Mouse (Mus musculus): ENCODE measurements at regions not wholly inside any gene's neighbourhood (a gene's known extent, or its start where the extent isn't known, plus 50 kb on each side); places are given as distances from the start of the nearest gene placed in this dataset.

DNA sequence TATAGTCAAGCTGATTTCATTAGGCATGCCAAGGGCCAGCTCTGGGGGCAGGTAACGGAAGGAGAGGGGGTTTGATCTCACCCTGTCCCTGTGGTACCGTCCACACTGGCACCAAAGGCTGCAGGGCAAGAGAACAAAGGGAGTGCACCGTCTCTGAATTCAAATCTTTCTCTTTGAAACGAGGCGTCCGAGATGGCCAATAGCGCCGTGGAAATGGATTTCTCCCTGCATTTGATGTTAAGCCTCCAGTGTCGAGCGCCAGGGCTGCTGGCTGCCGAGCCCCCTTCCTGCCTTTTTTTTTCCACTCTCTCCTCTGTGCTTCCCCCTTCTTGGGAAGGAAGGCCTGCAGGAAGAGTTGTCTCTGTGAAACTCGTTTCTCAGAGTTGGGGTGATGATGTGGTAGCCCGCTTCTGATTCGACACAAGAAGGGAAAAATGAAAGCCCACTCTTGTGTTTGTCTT is 235.5 kb downstream of the 3110018I06Rik start:
- DNase-seq, result no peak

DNA sequence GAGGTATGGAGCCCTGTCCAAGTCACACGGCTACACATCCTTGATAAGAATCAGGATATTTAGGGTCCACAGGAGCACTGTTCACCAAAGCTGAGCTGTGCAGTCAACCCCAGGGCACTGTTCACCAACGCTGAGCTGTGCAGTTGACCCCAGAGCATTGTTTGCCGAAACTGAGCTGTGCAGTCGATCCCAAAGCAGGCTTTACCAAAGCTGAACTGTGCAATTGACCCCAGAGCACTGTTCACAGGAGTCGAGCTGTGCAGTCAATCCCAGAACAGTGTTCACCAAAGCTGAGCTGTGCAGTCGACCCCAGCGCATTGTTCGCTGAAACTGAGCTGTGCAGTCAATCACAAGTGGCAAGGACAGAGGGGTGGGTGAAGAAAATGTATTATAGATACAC is 236.0 kb downstream of the 3110018I06Rik start:
- no peak for DNase-seq

DNA sequence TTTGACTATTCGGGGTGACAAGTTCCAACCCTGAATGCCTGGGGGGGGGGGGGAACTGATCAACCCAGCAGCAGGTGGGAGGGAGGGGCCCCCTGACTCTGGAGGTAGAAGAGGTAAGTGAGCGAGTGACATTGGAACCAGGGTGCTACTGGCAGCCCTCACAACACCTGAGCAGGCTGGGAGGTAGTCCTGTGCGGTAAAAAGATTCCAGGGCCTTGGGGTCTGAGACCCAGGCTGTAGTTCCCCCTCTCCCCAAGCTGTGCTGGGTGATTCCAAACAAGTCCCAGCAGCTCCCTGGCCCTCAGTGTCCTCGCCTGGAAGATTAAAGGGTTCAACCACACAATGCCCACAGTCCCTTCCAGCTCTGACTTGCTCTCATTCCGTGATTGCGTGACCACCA is 240.4 kb downstream of the 3110018I06Rik start:
- no peak for DNase-seq

DNA sequence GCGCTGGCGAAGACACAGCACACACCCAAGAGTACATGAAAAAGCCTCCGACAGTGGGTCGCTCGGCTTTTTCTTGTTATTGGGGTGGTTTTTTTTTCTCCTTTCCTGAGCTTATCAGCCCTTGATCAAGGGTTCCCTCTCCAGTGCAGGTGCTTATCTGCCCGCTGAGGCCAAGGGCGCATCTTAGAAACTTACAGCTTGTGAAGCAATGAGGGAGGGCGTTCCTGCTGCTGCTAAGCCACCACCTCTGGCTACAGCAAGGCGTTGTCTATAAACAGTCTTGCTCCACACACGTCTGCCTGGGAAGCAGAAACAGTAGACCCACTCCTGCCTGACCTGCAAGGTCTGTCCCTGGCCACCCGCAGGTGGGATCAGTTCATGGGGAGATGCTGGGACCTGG is 240.9 kb downstream of the 3110018I06Rik start:
- DNase-seq, result no peak

DNA sequence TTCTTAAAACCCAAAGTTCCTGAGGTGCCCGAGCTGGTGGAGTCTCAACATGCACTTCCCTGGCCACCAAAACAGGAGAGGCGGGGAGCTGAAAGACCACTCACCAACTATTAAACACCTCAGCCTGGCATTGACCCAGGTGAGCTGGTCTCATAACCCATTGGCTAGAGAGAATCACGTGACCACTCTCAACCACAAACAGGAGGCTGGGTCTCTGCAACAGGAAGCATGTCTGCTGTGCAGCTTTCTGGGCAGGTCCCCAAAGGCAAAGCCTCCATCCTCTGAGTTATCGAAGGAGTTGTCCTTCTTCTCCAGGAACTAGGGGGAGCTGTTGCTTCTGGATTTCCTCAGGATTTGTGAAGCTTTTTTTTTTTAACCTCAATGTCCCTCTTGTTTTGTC is 242.5 kb downstream of the 3110018I06Rik start:
- DNase-seq, result no peak

DNA sequence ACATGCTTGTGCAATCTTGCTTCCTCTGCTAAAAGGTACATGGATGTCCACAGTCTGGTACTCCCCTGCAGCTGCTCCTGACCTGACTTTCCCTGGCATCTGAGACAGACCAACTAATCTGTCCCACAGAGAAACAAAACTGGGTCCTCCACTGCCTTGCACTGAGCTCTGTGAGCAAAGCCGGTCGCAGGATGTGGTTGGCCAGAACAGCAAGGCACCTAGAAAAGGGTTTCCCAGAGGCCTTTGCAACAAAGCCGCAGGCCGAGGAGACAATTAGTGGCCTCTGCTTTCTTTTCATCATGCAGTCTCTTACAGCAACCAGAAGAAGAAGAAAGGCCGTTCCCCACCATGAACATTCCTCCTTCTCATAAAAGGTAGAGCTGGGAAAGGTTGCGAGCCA is 246.1 kb downstream of the 3110018I06Rik start:
- DNase-seq, result no peak

- no peak for DNase-seq
Observed at GRCm38 (mm10) chr12:107742641-107743040, 254.2 kb downstream of the 3110018I06Rik start.

GRCm38 (mm10) chr12:107744822-107745221 is 256.4 kb downstream of the 3110018I06Rik start:
- no peak for DNase-seq

DNA sequence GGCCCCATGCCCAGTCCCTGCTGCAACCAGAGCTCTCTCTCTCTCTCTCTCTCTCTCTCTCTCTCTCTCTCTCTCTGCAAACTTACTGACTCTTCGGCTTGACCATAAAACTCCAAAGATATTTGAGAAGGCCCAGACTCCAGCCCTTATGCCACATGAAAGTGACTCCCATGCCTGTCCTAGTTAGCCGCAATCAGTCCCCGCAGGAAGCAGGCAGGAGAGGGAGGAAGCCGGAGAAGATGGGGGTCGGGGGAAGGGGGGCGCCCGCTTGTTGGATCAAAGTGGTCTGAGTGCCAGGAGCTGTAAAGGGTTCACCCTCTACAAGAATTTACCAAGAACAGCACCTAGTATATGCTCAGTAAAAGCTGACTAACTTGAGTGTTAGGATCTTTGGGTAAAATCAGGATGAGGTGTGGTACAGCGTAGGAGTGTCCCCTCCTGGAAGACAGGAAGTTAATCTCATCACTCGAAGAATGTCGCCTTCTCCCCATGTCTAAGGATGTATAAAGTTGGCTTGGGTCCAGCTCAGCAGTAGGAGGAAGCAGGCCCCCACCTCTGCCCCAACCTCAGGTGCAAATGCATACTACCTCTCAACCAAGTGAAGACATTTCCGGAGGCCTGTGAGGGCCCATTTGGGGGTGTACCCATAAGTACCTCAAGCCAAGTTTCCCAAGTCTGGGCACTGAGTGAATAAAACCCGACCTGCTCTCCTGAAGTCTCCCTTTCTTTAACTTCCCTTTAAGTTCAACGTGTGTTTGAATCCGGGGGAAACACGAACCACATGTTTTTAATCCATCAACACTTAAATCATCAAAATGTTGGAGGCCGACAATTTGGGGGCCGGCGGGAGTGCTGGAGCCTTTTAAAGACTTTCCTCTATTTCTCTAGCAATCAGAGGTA is 254.7 kb downstream of the Bcl11b start:
- DNase-seq, result no peak

DNA sequence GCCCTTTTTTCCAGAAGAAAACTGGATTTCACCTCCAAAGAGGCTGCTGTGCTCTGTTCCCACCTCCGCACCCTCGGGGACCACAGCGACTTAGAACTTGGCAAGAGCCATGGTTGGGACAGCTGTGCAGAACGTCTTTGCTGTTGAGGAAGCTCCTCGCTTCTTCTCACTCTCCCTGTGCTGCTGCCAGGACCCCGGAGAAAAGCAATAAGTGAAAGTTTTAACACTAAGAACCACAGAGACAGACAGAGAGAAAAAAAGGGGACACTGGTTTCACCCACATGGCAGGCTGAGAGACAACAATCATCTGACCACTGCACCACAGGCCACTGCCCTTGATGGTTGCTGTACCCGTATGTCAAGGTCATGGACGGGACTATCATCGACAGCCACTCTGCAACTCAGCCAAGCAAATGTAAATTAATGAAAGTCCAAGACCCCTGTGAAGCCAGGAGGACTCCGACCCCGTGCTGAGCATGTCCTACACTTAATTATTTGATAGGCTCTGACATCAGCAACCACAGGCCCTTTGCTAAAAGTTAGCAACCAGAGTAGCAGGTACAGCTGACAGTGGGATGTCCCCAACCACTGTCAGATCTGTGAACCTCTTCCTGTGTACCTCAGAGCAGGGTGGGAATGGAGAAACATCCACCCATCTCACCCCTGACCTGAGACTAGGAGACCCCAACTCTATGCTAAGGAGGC is 253.9 kb downstream of the Bcl11b start:
- no peak for DNase-seq

- no peak for DNase-seq
Observed at GRCm38 (mm10) chr12:107750285-107750927, 253.0 kb downstream of the Bcl11b start.

- DNase-seq, result no peak
Observed at GRCm38 (mm10) chr12:107752126-107752525, 251.3 kb downstream of the Bcl11b start.

- no peak for DNase-seq
Observed at GRCm38 (mm10) chr12:107752587-107752986, 250.8 kb downstream of the Bcl11b start.

DNA sequence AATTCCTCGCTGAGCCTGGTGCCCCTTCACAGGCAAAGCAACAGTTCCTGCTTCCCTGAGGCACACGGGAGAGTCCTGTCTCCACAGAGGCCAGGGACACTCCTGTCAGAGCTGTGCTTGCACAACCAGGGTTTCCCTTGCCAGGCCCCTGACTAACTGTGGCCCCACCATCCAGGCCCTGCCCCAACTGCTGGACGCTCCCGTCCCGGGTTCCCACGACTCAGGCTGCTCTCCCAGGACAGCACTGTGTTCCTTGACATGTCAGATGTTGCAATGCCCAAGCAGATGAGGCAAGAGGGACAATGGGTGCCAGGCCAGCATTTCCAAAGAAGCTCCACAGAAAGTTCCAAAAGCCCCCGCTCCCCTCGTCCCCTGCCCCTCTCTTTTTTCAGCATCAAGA is 250.4 kb downstream of the Bcl11b start:
- no peak for DNase-seq

- no peak for DNase-seq
Observed at GRCm38 (mm10) chr12:107753536-107753935, 249.9 kb downstream of the Bcl11b start.

GRCm38 (mm10) chr12:107754885-107755284 is 248.5 kb downstream of the Bcl11b start:
- DNase-seq, result no peak

- no peak for DNase-seq
Observed at GRCm38 (mm10) chr12:107755820-107756517, 247.4 kb downstream of the Bcl11b start.

- no peak for DNase-seq
Observed at GRCm38 (mm10) chr12:107757184-107757583, 246.2 kb downstream of the Bcl11b start.

DNA sequence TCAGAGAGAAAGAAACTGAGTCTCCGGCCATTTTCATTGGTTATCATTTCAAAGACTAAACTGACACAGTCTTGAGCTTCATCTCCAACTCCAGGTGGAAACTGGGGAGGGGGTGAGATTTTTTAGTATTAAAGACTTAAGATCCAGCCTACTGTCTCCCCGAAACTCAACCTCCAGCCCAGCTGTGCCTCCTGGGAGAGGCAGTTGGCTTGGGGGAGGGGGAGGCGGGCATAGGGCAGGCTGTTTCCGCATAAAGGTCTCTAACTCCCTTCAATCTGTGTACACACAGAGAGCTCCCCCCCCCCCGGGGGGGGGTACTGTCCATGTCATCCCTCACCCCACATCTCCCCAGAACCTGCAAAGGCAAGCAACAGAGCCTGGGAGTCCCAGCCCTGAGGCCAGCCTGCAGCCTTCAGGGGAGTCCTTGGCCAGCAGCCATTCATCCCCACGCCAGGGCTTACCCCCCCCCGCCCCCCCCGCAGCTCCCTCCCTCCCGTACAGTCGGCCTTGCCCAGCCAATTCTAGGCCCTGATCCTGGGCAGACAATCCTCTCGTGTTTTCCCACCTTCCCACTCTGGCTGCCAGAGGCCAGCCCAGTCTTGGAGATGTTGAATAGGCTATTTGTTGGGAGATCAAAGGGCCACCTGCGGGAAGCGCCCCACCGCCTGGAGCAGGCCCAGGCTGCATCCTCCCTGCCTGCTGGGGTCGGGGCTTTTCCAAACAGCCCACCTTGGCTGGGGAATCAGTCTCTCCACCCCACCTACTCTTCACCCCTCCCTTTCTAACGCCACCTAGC is 245.2 kb downstream of the Bcl11b start:
- no peak for DNase-seq

GRCm38 (mm10) chr12:107759291-107759690 is 244.1 kb downstream of the Bcl11b start:
- no peak for DNase-seq

- no peak for DNase-seq
Observed at GRCm38 (mm10) chr12:107759911-107760310, 243.5 kb downstream of the Bcl11b start.

GRCm38 (mm10) chr12:107762140-107762539 is 241.3 kb downstream of the Bcl11b start:
- DNase-seq, result no peak
